Mouse (Mus musculus): ENCODE measurements around the gene Zswim5. TPM values are rescaled to one million over a fixed set of nuclear protein-coding genes. Genes with fewer than 3 reads are reported as not detected.

Zswim5 gene
- polyA plus RNA-seq, 1 experiment from 2014 or later, result 6.4 TPM

Other genes with a start within 250 kb of the Zswim5 start
- 90.6 and 105 TPM in 2 replicates for gene Nasp, start 249.4 kb upstream of the Zswim5 start, polyA plus RNA-seq (2014; fragmentation: Nextera tagmentation; extraction: Ambion mirVana)
- gene Akr1a1, start 225.7 kb upstream of the Zswim5 start, polyA plus RNA-seq (2014; fragmentation: Nextera tagmentation; extraction: Ambion mirVana), result 710 and 714 TPM in 2 replicates
- gene Prdx1, start 191.8 kb upstream of the Zswim5 start, polyA plus RNA-seq (2014; fragmentation: Nextera tagmentation; extraction: Ambion mirVana), result 311 and 387 TPM in 2 replicates
- 16.1 and 18.6 TPM in 2 replicates for gene Mmachc, start 169.0 kb upstream of the Zswim5 start, polyA plus RNA-seq (2014; fragmentation: Nextera tagmentation; extraction: Ambion mirVana)
- 8.4 and 9.0 TPM in 2 replicates for gene Ccdc163, start 168.9 kb upstream of the Zswim5 start, polyA plus RNA-seq (2014; fragmentation: Nextera tagmentation; extraction: Ambion mirVana)
- gene Tesk2, start 156.4 kb upstream of the Zswim5 start, polyA plus RNA-seq (2014; fragmentation: Nextera tagmentation; extraction: Ambion mirVana), result 2.8 and 3.7 TPM in 2 replicates
- 28.8 and 29.5 TPM in 2 replicates for gene Toe1, start 69.7 kb upstream of the Zswim5 start, polyA plus RNA-seq (2014; fragmentation: Nextera tagmentation; extraction: Ambion mirVana)
- gene Mutyh, start 69.7 kb upstream of the Zswim5 start, polyA plus RNA-seq (2014; fragmentation: Nextera tagmentation; extraction: Ambion mirVana), result 4.8 and 7.0 TPM in 2 replicates
- 1.5 and 2.7 TPM in 2 replicates for gene Hpdl, start 55.7 kb upstream of the Zswim5 start, polyA plus RNA-seq (2014; fragmentation: Nextera tagmentation; extraction: Ambion mirVana)
- 56.0 and 59.0 TPM in 2 replicates for gene Urod, start 117.0 kb downstream of the Zswim5 start, polyA plus RNA-seq (2014; fragmentation: Nextera tagmentation; extraction: Ambion mirVana)
- gene Hectd3, start 117.9 kb downstream of the Zswim5 start, polyA plus RNA-seq (2014; fragmentation: Nextera tagmentation; extraction: Ambion mirVana), result 19.3 and 22.6 TPM in 2 replicates
- 54.6 and 54.9 TPM in 2 replicates for gene Eif2b3, start 142.0 kb downstream of the Zswim5 start, polyA plus RNA-seq (2014; fragmentation: Nextera tagmentation; extraction: Ambion mirVana)
- 5.6 and 6.4 TPM in 2 replicates for gene Ptch2, start 218.7 kb downstream of the Zswim5 start, polyA plus RNA-seq (2014; fragmentation: Nextera tagmentation; extraction: Ambion mirVana)
- 2.7 and 3.9 TPM in 2 replicates for gene Btbd19, start 248.3 kb downstream of the Zswim5 start, polyA plus RNA-seq (2014; fragmentation: Nextera tagmentation; extraction: Ambion mirVana)
- not detected in 2 replicates for gene Tctex1d4, start 249.4 kb downstream of the Zswim5 start, polyA plus RNA-seq (2014; fragmentation: Nextera tagmentation; extraction: Ambion mirVana)